ENCODE assay signal across 13 mouse cellular contexts in the genomic region with DNA sequence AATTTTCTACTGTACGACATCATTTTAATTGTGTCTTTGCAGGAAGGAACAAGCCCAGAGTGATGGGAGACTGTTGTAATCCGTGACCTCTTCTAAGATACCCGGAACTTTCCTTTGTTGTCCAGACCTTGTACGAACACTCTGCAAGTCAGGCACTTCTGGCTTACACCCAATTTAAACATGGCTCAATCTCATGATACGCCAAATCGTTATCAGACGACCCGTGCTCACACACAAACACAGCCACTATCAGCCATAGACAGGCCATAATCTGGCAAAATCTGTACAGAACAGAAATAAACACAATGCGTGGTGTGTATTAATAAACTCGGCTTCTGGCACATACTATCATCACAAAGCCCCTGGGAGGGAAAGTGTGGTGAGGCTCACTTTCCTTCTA.
DNase-seq lines count a peak whose midpoint lies in the region; ATAC-seq and TF ChIP-seq lines count a peak whose summit lies in the region.
"Had no signal": no experiment of that assay in that cellular context is flagged by ENCODE, and none has a peak within 500 bp of the region (broad histone marks: within the 10 kb centered on the region; RNA-seq: fewer than 3 reads in every experiment).

No protein-coding gene starts in this region.

- H3K36me3 ChIP-seq in heart, postnatal 0 days (replicated peaks; ENCODE audit: control insufficient read depth, insufficient read depth, low read length) = no peaks in the 10 kb centered on the region
- H3K36me3 ChIP-seq: liver, embryonic 13.5 days; midbrain, embryonic 10.5 days had no signal

- no peak for TF ChIP-seq EP300 in heart, postnatal 0 days (IDR thresholded peaks at IDR 0.05; ENCODE audit: low read depth)

- WGBS in heart, postnatal 0 days = 29% methylated on average over 10 of the region's 10 CpGs

- no peak overlapping the region for H3K9ac ChIP-seq in heart, postnatal 0 days (replicated peaks; ENCODE audit: low read depth, low read length)
- H3K9ac ChIP-seq: hindbrain, embryonic 14.5 days; liver, embryonic 13.5 days had no signal

- no peaks in the 10 kb centered on the region for H3K9me3 ChIP-seq in heart, postnatal 0 days (replicated peaks; ENCODE audit: control insufficient read depth, low read length)
- H3K9me3 ChIP-seq: liver, embryonic 13.5 days; midbrain, embryonic 10.5 days had no signal

- no peak overlapping the region for H3K4me2 ChIP-seq in heart, postnatal 0 days (ENCODE audit: low read depth, low read length)
- H3K4me2 ChIP-seq: hindbrain, embryonic 14.5 days; liver, embryonic 13.5 days had no signal

- no peak for TF ChIP-seq CTCF in heart, postnatal 0 days (IDR thresholded peaks at IDR 0.05; ENCODE audit: low read depth)

- no peak overlapping the region for H3K4me3 ChIP-seq in heart, postnatal 0 days (ENCODE audit: low read depth, low read length)
- H3K4me3 ChIP-seq: liver, embryonic 13.5 days; midbrain, embryonic 10.5 days had no signal

- peak; percentile 6 for DNase-seq in adrenal gland, postnatal 10 days
- no peak for DNase-seq in adrenal gland, adult 18-20 months (ENCODE audit: low spot score in 2 of 2)
- DNase-seq in kidney, postnatal 14 days = peak; percentile 17
- no peak for DNase-seq in kidney, adult 18-20 months
- DNase-seq in heart, postnatal 0 days (ENCODE audit: low spot score) = peak; percentile 12
- DNase-seq in lung, postnatal 14 days = peak; percentile 63
- no peak for DNase-seq in cerebellum, adult 9-11 months
- DNase-seq in layer of hippocampus, postnatal 10 days (ENCODE audit: low spot score in 2 of 2) = no peak
- DNase-seq: cerebellum, adult 11 months; liver, embryonic 13.5 days had no signal

- 0 out of 2 replicates have a peak, but pooled peaks cover 5% of the 10 kb centered on the region for H3K4me1 ChIP-seq in heart, postnatal 0 days (ENCODE audit: control insufficient read depth, insufficient read depth)
- H3K4me1 ChIP-seq: liver, embryonic 13.5 days; midbrain, embryonic 10.5 days had no signal

- no peaks in the 10 kb centered on the region for H3K27me3 ChIP-seq in heart, postnatal 0 days (ENCODE audit: control insufficient read depth, insufficient read depth, low read length)
- H3K27me3 ChIP-seq: liver, embryonic 13.5 days had no signal

- ATAC-seq in heart, postnatal 0 days (ENCODE audit: insufficient read depth, low read depth) = peak; percentile 36
- ATAC-seq: intestine, postnatal 0 days had no signal

- H3K27ac ChIP-seq in heart, postnatal 0 days (ENCODE audit: low read depth) = 0 out of 2 replicates have a peak overlapping the region, but pooled peaks have one; percentile 11
- H3K27ac ChIP-seq: hindbrain, embryonic 14.5 days; liver, embryonic 13.5 days; midbrain, embryonic 10.5 days had no signal

Comparison
In these comparisons a context has a peak if more than half of its experiments do, and no peak if none do; other contexts are left out.
1. DNase-seq: peak in adrenal gland, postnatal 10 days (single experiment), kidney, postnatal 14 days (single experiment), heart, postnatal 0 days (single experiment) and lung, postnatal 14 days (single experiment); none in adrenal gland, adult 18-20 months (0 of 2), kidney, adult 18-20 months (single experiment), cerebellum, adult 9-11 months (single experiment) and layer of hippocampus, postnatal 10 days (0 of 2).